ENCODE assay signal across 30 mouse cellular contexts in the genomic region with DNA sequence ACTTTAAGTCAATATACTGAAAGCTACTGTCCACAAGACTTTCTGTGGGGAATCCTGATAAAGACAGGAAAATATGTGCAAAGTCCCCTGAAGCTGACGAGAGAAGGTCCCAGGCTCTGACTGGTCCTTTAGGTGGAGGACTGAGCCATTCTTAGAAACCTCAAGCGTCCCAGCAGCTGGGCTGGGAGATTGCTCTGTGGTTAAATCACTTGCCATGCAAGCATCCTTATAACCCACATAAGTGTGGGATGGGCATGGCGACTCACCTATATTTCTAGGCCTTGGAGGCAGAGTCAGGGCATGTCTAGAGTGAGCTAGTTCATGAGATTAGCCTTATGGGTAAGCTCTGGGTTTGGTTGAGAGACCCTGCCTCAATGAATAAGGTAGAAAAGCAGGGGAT. TPM values are rescaled to one million over a fixed set of nuclear protein-coding genes. Genes with fewer than 3 reads are reported as not detected.
DNase-seq lines count a peak whose midpoint lies in the region; ATAC-seq and TF ChIP-seq lines count a peak whose summit lies in the region.
"Had no signal": no experiment of that assay in that cellular context is flagged by ENCODE, and none has a peak within 500 bp of the region (broad histone marks: within the 10 kb centered on the region; RNA-seq: fewer than 3 reads in every experiment).

No protein-coding gene starts in this region.

- no peak for TF ChIP-seq POLR2A in myocyte (IDR thresholded peaks at IDR 0.05; ENCODE audit: insufficient read length, low read depth)

- H3K9ac ChIP-seq in intestine, embryonic 16.5 days (ENCODE audit: low read depth, low read length) = no peak overlapping the region
- H3K9ac ChIP-seq in intestine, embryonic 15.5 days = no peak overlapping the region
- H3K9ac ChIP-seq in liver, embryonic 11.5 days (ENCODE audit: low read depth, low read length) = no peak overlapping the region
- no peak overlapping the region for H3K9ac ChIP-seq in liver, embryonic 15.5 days
- H3K9ac ChIP-seq: forebrain, postnatal 0 days; heart, embryonic 12.5 days; heart, embryonic 15.5 days; hindbrain, embryonic 13.5 days had no signal

- WGBS in intestine, embryonic 16.5 days = 72% methylated on average over 3 of the region's 3 CpGs
- 68% methylated on average over 3 of the region's 3 CpGs for WGBS in intestine, embryonic 15.5 days
- WGBS in liver, embryonic 11.5 days = 61% methylated on average over 3 of the region's 3 CpGs
- 35% methylated on average over 3 of the region's 3 CpGs for WGBS in liver, embryonic 15.5 days (ENCODE audit: insufficient replicate concordance)

- H3K27me3 ChIP-seq in intestine, embryonic 16.5 days (replicated peaks; ENCODE audit: control insufficient read depth, insufficient read depth, low read length) = no peaks in the 10 kb centered on the region
- H3K27me3 ChIP-seq in intestine, embryonic 15.5 days (replicated peaks) = no peaks in the 10 kb centered on the region
- no peaks in the 10 kb centered on the region for H3K27me3 ChIP-seq in liver, embryonic 11.5 days (replicated peaks; ENCODE audit: control insufficient read depth, insufficient read depth, low read length)
- no peaks in the 10 kb centered on the region for H3K27me3 ChIP-seq in liver, embryonic 15.5 days
- no peaks in the 10 kb centered on the region for H3K27me3 ChIP-seq in myocyte (ENCODE audit: control insufficient read depth, insufficient read depth, insufficient read length)
- H3K27me3 ChIP-seq: CH12.LX; heart, embryonic 12.5 days; heart, embryonic 15.5 days; Patski had no signal

- H3K79me2 ChIP-seq in myocyte (ENCODE audit: control insufficient read depth, insufficient read depth) = peaks cover 5% of the 10 kb centered on the region

- H3K27ac ChIP-seq in intestine, embryonic 16.5 days (ENCODE audit: low read length) = peak overlapping the region; percentile 58
- no peak overlapping the region for H3K27ac ChIP-seq in intestine, embryonic 15.5 days
- H3K27ac ChIP-seq in liver, embryonic 11.5 days (ENCODE audit: low read depth, low read length) = peak overlapping the region; percentile 61; the same call in 1 of the 2 replicates
- peak overlapping the region; percentile 39; the same call in 1 of the 2 replicates for H3K27ac ChIP-seq in liver, embryonic 15.5 days (replicated peaks)
- H3K27ac ChIP-seq: gastrocnemius, adult 2 months; heart, embryonic 15.5 days; hindbrain, embryonic 10.5 days; hindbrain, embryonic 13.5 days had no signal

- no peak overlapping the region for H3ac ChIP-seq in myocyte (ENCODE audit: control insufficient read depth, insufficient read length)

- H3K4me1 ChIP-seq in intestine, embryonic 16.5 days (ENCODE audit: control insufficient read depth, insufficient read depth, low read length) = peaks cover 21% of the 10 kb centered on the region
- peaks cover 5% of the 10 kb centered on the region; the same call in 1 of the 2 replicates for H3K4me1 ChIP-seq in intestine, embryonic 15.5 days (replicated peaks)
- peaks cover 2% of the 10 kb centered on the region; the same call in 1 of the 2 replicates for H3K4me1 ChIP-seq in liver, embryonic 11.5 days (replicated peaks; ENCODE audit: control insufficient read depth, insufficient read depth, low read length)
- peaks cover 14% of the 10 kb centered on the region for H3K4me1 ChIP-seq in liver, embryonic 15.5 days (replicated peaks)
- H3K4me1 ChIP-seq: heart, embryonic 15.5 days; hindbrain, embryonic 13.5 days had no signal

- no peak overlapping the region for H3K4me3 ChIP-seq in intestine, embryonic 16.5 days (ENCODE audit: low read length)
- H3K4me3 ChIP-seq in intestine, embryonic 15.5 days (replicated peaks) = no peak overlapping the region
- no peak overlapping the region for H3K4me3 ChIP-seq in liver, embryonic 11.5 days (ENCODE audit: low read depth, low read length)
- no peak overlapping the region for H3K4me3 ChIP-seq in liver, embryonic 15.5 days (replicated peaks)
- H3K4me3 ChIP-seq in myocyte = no peak overlapping the region
- H3K4me3 ChIP-seq: gastrocnemius, adult 2 months; heart, embryonic 12.5 days; heart, embryonic 15.5 days; hindbrain, embryonic 10.5 days; hindbrain, embryonic 13.5 days had no signal

- H3K9me3 ChIP-seq in intestine, embryonic 16.5 days (ENCODE audit: control insufficient read depth, low read length) = no peaks in the 10 kb centered on the region
- no peaks in the 10 kb centered on the region for H3K9me3 ChIP-seq in intestine, embryonic 15.5 days
- no peaks in the 10 kb centered on the region for H3K9me3 ChIP-seq in liver, embryonic 11.5 days (ENCODE audit: control insufficient read depth, low read length)
- H3K9me3 ChIP-seq in liver, embryonic 15.5 days (replicated peaks) = no peaks in the 10 kb centered on the region
- H3K9me3 ChIP-seq: G1E; heart, embryonic 12.5 days; heart, embryonic 15.5 days; hindbrain, embryonic 10.5 days; hindbrain, embryonic 13.5 days had no signal

- H3K36me3 ChIP-seq in intestine, embryonic 16.5 days (ENCODE audit: control insufficient read depth, insufficient read depth, low read length) = no peaks in the 10 kb centered on the region
- H3K36me3 ChIP-seq in intestine, embryonic 15.5 days = no peaks in the 10 kb centered on the region
- no peaks in the 10 kb centered on the region for H3K36me3 ChIP-seq in liver, embryonic 11.5 days (ENCODE audit: control insufficient read depth, insufficient read depth, low read length)
- peaks cover 4% of the 10 kb centered on the region; the same call in 1 of the 2 replicates for H3K36me3 ChIP-seq in liver, embryonic 15.5 days (replicated peaks)
- H3K36me3 ChIP-seq in myocyte (ENCODE audit: control insufficient read depth, insufficient read depth) = no peaks in the 10 kb centered on the region
- H3K36me3 ChIP-seq: G1E; heart, embryonic 15.5 days; hindbrain, embryonic 10.5 days; hindbrain, embryonic 13.5 days had no signal

- no peak for ATAC-seq in intestine, embryonic 16.5 days
- ATAC-seq in intestine, embryonic 15.5 days = no peak
- no peak for ATAC-seq in liver, embryonic 11.5 days (replicated peaks; ENCODE audit: low FRiP score)
- no peak for ATAC-seq in liver, embryonic 15.5 days (ENCODE audit: insufficient read depth)
- no peak for ATAC-seq in erythroblast, adult 5-6 weeks (replicated peaks; ENCODE audit: low FRiP score, poor library complexity, severe bottlenecking)
- ATAC-seq: forebrain, embryonic 14.5 days; forebrain, postnatal 0 days; hindbrain, embryonic 16.5 days; Patski had no signal

- no peak for DNase-seq in liver, embryonic 11.5 days (ENCODE audit: low spot score)
- no peak for DNase-seq in lung, postnatal 4 days
- no peak for DNase-seq in spleen, postnatal 36 days (ENCODE audit: low spot score in 2 of 2)
- DNase-seq: adrenal gland, postnatal 14 days; B cell, adult 2 months; cerebellum, adult 11 months; cerebellum, adult 2 months; cerebellum, postnatal 14 days; forebrain, postnatal 0 days; gastrocnemius, adult 2 months; gastrocnemius, postnatal 14 days; heart, adult 11 months; heart, postnatal 10 days; heart, postnatal 36 days had no signal

- H3K4me2 ChIP-seq in intestine, embryonic 16.5 days (ENCODE audit: low read depth, low read length) = no peak overlapping the region
- H3K4me2 ChIP-seq in intestine, embryonic 15.5 days (replicated peaks) = no peak overlapping the region
- no peak overlapping the region for H3K4me2 ChIP-seq in liver, embryonic 11.5 days
- no peak overlapping the region for H3K4me2 ChIP-seq in liver, embryonic 15.5 days
- H3K4me2 ChIP-seq in myocyte (ENCODE audit: low read depth) = no peak overlapping the region
- H3K4me2 ChIP-seq: heart, embryonic 12.5 days; heart, embryonic 15.5 days; hindbrain, embryonic 13.5 days had no signal

TF ChIP-seq in myocyte, 11 proteins besides CTCF, POLR2A, EP300 and RAD21 (continues in another document):
- TF ChIP-seq MAX (IDR thresholded peaks at IDR 0.05; ENCODE audit: low read depth) = no peak

RNA-seq across cellular contexts. Expression of gene Tmem37, which starts 7.2 kb away (rescaled TPM):
- polyA plus RNA-seq in intestine, embryonic 16.5 days (2015; fragmentation: Nextera tagmentation; extraction: Ambion mirVana) = 108 and 129 TPM in 2 replicates
- 51.3 and 66.1 TPM in 2 replicates for polyA plus RNA-seq in intestine, embryonic 15.5 days (2015; fragmentation: Nextera tagmentation; extraction: Ambion mirVana)
- polyA plus RNA-seq in liver, embryonic 11.5 days (2014; fragmentation: Nextera tagmentation; extraction: Ambion mirVana) = 39.7 and 40.7 TPM in 2 replicates
- polyA plus RNA-seq in liver, embryonic 15.5 days (2015; fragmentation: Nextera tagmentation; extraction: Ambion mirVana) = 84.6 and 97.7 TPM in 2 replicates
- polyA plus RNA-seq in myocyte (2012; fragmentation: generic; extraction: Trizol) = 80.4 TPM
- total RNA-seq in erythroblast, adult 5-6 weeks (2015; ENCODE audit: low replicate concordance) = 1.5 TPM in 1 of 2 replicates, not detected in the other
- not detected in 2 replicates for total RNA-seq in erythroblast, adult 5-6 weeks (2017; ENCODE audit: low replicate concordance)
- total RNA-seq: CH12.LX had no signal
- polyA plus RNA-seq: G1E had no signal

RNA-seq across cellular contexts. Expression of gene Dbi, which starts 54.3 kb away (rescaled TPM):
- polyA plus RNA-seq in intestine, embryonic 16.5 days (2015; fragmentation: Nextera tagmentation; extraction: Ambion mirVana) = 1,842 and 2,069 TPM in 2 replicates
- 1,422 and 1,510 TPM in 2 replicates for polyA plus RNA-seq in intestine, embryonic 15.5 days (2015; fragmentation: Nextera tagmentation; extraction: Ambion mirVana)
- 541 and 569 TPM in 2 replicates for polyA plus RNA-seq in liver, embryonic 11.5 days (2014; fragmentation: Nextera tagmentation; extraction: Ambion mirVana)
- polyA plus RNA-seq in liver, embryonic 15.5 days (2015; fragmentation: Nextera tagmentation; extraction: Ambion mirVana) = 835 and 898 TPM in 2 replicates
- 698 TPM for polyA plus RNA-seq in myocyte (2012; fragmentation: generic; extraction: Trizol)
- 59.9 and 82.1 TPM in 2 replicates for total RNA-seq in erythroblast, adult 5-6 weeks (2015; ENCODE audit: low replicate concordance)
- total RNA-seq in erythroblast, adult 5-6 weeks (2017; ENCODE audit: low replicate concordance) = 73.0 and 77.2 TPM in 2 replicates

RNA-seq across cellular contexts. Expression of gene 3110009E18Rik, which starts 54.4 kb away (rescaled TPM):
- 13.2 and 14.6 TPM in 2 replicates for polyA plus RNA-seq in intestine, embryonic 16.5 days (2015; fragmentation: Nextera tagmentation; extraction: Ambion mirVana)
- polyA plus RNA-seq in intestine, embryonic 15.5 days (2015; fragmentation: Nextera tagmentation; extraction: Ambion mirVana) = 15.6 and 18.4 TPM in 2 replicates
- polyA plus RNA-seq in liver, embryonic 11.5 days (2014; fragmentation: Nextera tagmentation; extraction: Ambion mirVana) = 23.5 and 24.3 TPM in 2 replicates
- 4.9 and 5.8 TPM in 2 replicates for polyA plus RNA-seq in liver, embryonic 15.5 days (2015; fragmentation: Nextera tagmentation; extraction: Ambion mirVana)
- polyA plus RNA-seq in myocyte (2012; fragmentation: generic; extraction: Trizol) = 18.2 TPM
- 6.5 and 8.2 TPM in 2 replicates for total RNA-seq in erythroblast, adult 5-6 weeks (2015; ENCODE audit: low replicate concordance)
- total RNA-seq in erythroblast, adult 5-6 weeks (2017; ENCODE audit: low replicate concordance) = not detected in 2 replicates

RNA-seq across cellular contexts. Expression of gene Sctr, which starts 59.9 kb away (rescaled TPM):
- 0.51 and 0.88 TPM in 2 replicates for polyA plus RNA-seq in intestine, embryonic 16.5 days (2015; fragmentation: Nextera tagmentation; extraction: Ambion mirVana)
- 0.72 and 0.90 TPM in 2 replicates for polyA plus RNA-seq in intestine, embryonic 15.5 days (2015; fragmentation: Nextera tagmentation; extraction: Ambion mirVana)
- not detected in 2 replicates for polyA plus RNA-seq in liver, embryonic 11.5 days (2014; fragmentation: Nextera tagmentation; extraction: Ambion mirVana)
- not detected in 2 replicates for polyA plus RNA-seq in liver, embryonic 15.5 days (2015; fragmentation: Nextera tagmentation; extraction: Ambion mirVana)
- 1.9 TPM for polyA plus RNA-seq in myocyte (2012; fragmentation: generic; extraction: Trizol)
- total RNA-seq in erythroblast, adult 5-6 weeks (2015; ENCODE audit: low replicate concordance) = not detected in 2 replicates
- total RNA-seq in erythroblast, adult 5-6 weeks (2017; ENCODE audit: low replicate concordance) = not detected in 2 replicates
- total RNA-seq: CH12.LX; G1E; heart, adult 8-10 months; heart, postnatal 36 days had no signal
- polyA plus RNA-seq: embryonic facial prominence, embryonic 11.5 days; G1E; heart, embryonic 15.5 days had no signal
